Comparison of ENCODE assay signal across 22 mouse cellular contexts in genomic region chr5:24021683-24022082, GRCm38 (mm10). TPM values are rescaled to one million over a fixed set of nuclear protein-coding genes. Genes with fewer than 3 reads are reported as not detected.
A peak's percentile ranks its signal among the peaks of the same experiment; 100 is the strongest.
DNase-seq lines count a peak whose midpoint lies in the region; ATAC-seq and TF ChIP-seq lines count a peak whose summit lies in the region.
"Had no signal": no experiment of that assay in that cellular context is flagged by ENCODE, and none has a peak within 500 bp of the region (broad histone marks: within the 10 kb centered on the region; RNA-seq: fewer than 3 reads in every experiment).

No protein-coding gene starts in this region.

- TF ChIP-seq POLR2A in liver, adult 2 months (IDR thresholded peaks at IDR 0.05; ENCODE audit: extremely low read depth, insufficient read depth, low read length): no peak

- no peak overlapping the region for H3K4me3 ChIP-seq in liver, adult 2 months (ENCODE audit: insufficient read depth, low read depth, low read length)
- no peak overlapping the region for H3K4me3 ChIP-seq in liver, embryonic 12.5 days
- no peak overlapping the region for H3K4me3 ChIP-seq in C2C12 (ENCODE audit: insufficient read depth, poor library complexity, severe bottlenecking)
- H3K4me3 ChIP-seq: heart, embryonic 10.5 days; layer of hippocampus, adult 2 months; limb, embryonic 13.5 days had no signal

- no peak for TF ChIP-seq CTCF in liver, adult 2 months (IDR thresholded peaks at IDR 0.05; ENCODE audit: low read depth, low read length)
- TF ChIP-seq CTCF in C2C12 (IDR thresholded peaks at IDR 0.05; ENCODE audit: control insufficient read depth, insufficient read depth, insufficient read length): no peak

- peaks cover 7% of the 10 kb centered on the region for H3K79me3 ChIP-seq in C2C12 (ENCODE audit: low read depth)

- H3ac ChIP-seq in C2C12 (ENCODE audit: control insufficient read depth, insufficient read length, low read depth): no peak overlapping the region

- no peaks in the 10 kb centered on the region for H3K4me1 ChIP-seq in liver, adult 2 months (ENCODE audit: control insufficient read depth, insufficient read depth, low read length)
- H3K4me1 ChIP-seq in liver, embryonic 12.5 days: peaks cover 25% of the 10 kb centered on the region

- no peak overlapping the region for H3K27ac ChIP-seq in liver, adult 2 months (replicated peaks; ENCODE audit: insufficient read depth, low read depth, low read length)
- no peak overlapping the region for H3K27ac ChIP-seq in liver, embryonic 12.5 days
- H3K27ac ChIP-seq: heart, embryonic 10.5 days; hindbrain, postnatal 0 days; layer of hippocampus, adult 2 months; limb, embryonic 13.5 days; liver, embryonic 14.5 days; macrophage had no signal

- no peaks in the 10 kb centered on the region for H3K27me3 ChIP-seq in liver, adult 2 months (ENCODE audit: control insufficient read depth, insufficient read depth, low read length)
- H3K27me3 ChIP-seq in liver, embryonic 12.5 days (replicated peaks): no peaks in the 10 kb centered on the region
- H3K27me3 ChIP-seq in C2C12 (ENCODE audit: control insufficient read depth, insufficient read depth, insufficient read length): no peaks in the 10 kb centered on the region
- H3K27me3 ChIP-seq: limb, embryonic 13.5 days had no signal

- no peak overlapping the region for H3K9ac ChIP-seq in liver, adult 2 months (ENCODE audit: low read depth, low read length)
- no peak overlapping the region for H3K9ac ChIP-seq in liver, embryonic 12.5 days
- H3K9ac ChIP-seq: forebrain, postnatal 0 days; limb, embryonic 13.5 days; liver, embryonic 14.5 days; lung, embryonic 14.5 days had no signal

- no peaks in the 10 kb centered on the region for H3K36me3 ChIP-seq in liver, adult 2 months (ENCODE audit: control insufficient read depth, insufficient read depth, low read length)
- peaks cover 43% of the 10 kb centered on the region for H3K36me3 ChIP-seq in liver, embryonic 12.5 days
- no peaks in the 10 kb centered on the region for H3K36me3 ChIP-seq in C2C12 (ENCODE audit: control insufficient read depth, insufficient read depth)

- H3K4me2 ChIP-seq in liver, embryonic 12.5 days: no peak overlapping the region
- H3K4me2 ChIP-seq: limb, embryonic 13.5 days; lung, embryonic 14.5 days had no signal

- H3K9me3 ChIP-seq in liver, embryonic 12.5 days (replicated peaks): no peaks in the 10 kb centered on the region
- H3K9me3 ChIP-seq: heart, embryonic 10.5 days; limb, embryonic 13.5 days had no signal

- DNase-seq in liver, adult 2 months (ENCODE audit: extremely low read depth, low read depth, low spot score): peak; percentile 56
- DNase-seq in brain, adult 2 months (ENCODE audit: low read depth, low spot score): peak; percentile 34
- DNase-seq in skeletal muscle tissue, adult 2 months (ENCODE audit: low read depth, low spot score): peak; percentile 29
- no peak for DNase-seq in frontal cortex, postnatal 36 days (ENCODE audit: low spot score in 2 of 2)
- DNase-seq in frontal cortex, postnatal 14 days (ENCODE audit: low spot score in 2 of 2): no peak
- DNase-seq: adrenal gland, adult 8-10 months; cerebellum, adult 9-10 months; forebrain, postnatal 0 days; kidney, adult 9 months; kidney, postnatal 25 days; lung, embryonic 14.5 days; right cerebral cortex, postnatal 14 days; spleen, adult 18-20 months had no signal

- no peak for ATAC-seq in liver, embryonic 12.5 days
- ATAC-seq: forebrain, postnatal 0 days; hindbrain, postnatal 0 days; intestine, embryonic 16.5 days had no signal

- H3K79me2 ChIP-seq in liver, adult 2 months (ENCODE audit: control insufficient read depth, insufficient read depth, low read length): peaks cover 3% of the 10 kb centered on the region; the same call in 1 of the 2 replicates
- H3K79me2 ChIP-seq in C2C12 (ENCODE audit: control insufficient read depth, insufficient read depth): peaks cover 16% of the 10 kb centered on the region

- WGBS in liver, adult 2 months: 66% methylated on average over 5 of the region's 5 CpGs
- 79% methylated on average over 5 of the region's 5 CpGs for WGBS in liver, embryonic 12.5 days (ENCODE audit: insufficient replicate concordance)

TF ChIP-seq in C2C12, 6 proteins besides CTCF, POLR2A, EP300 and RAD21:
- no peak for TF ChIP-seq MYOG (IDR thresholded peaks at IDR 0.05; ENCODE audit: control insufficient read depth, extremely low read depth, insufficient read length)
- TF ChIP-seq CEBPB (IDR thresholded peaks at IDR 0.05; ENCODE audit: low read depth): peak; percentile 14
- TF ChIP-seq MYOD1 (IDR thresholded peaks at IDR 0.05; ENCODE audit: control insufficient read depth, insufficient read length, low read depth): no peak
- TF ChIP-seq MAX (IDR thresholded peaks at IDR 0.05): no peak
- TF ChIP-seq USF1 (IDR thresholded peaks at IDR 0.05; ENCODE audit: low read depth): no peak

RNA-seq across cellular contexts. Expression of gene Fam126a, which starts 8.8 kb away (rescaled TPM):
- 8.8 and 9.0 TPM in 2 replicates for total RNA-seq in liver, adult 2 months (2014; rRNA removed)
- 2.5 and 3.0 TPM in 2 replicates for polyA plus RNA-seq in liver, adult 2 months (2012; rRNA removed)
- polyA plus RNA-seq in liver, embryonic 12.5 days (2016; fragmentation: Nextera tagmentation; extraction: Ambion mirVana): 60.1 and 66.5 TPM in 2 replicates
- polyA plus RNA-seq in C2C12 (2012; fragmentation: generic; extraction: Trizol): 10.1 TPM

Comparison
In these comparisons a context has a peak if more than half of its experiments do, and no peak if none do; other contexts are left out.
1. DNase-seq: peak in liver, adult 2 months (single experiment), brain, adult 2 months (single experiment) and skeletal muscle tissue, adult 2 months (single experiment); none in frontal cortex, postnatal 36 days (0 of 2) and frontal cortex, postnatal 14 days (0 of 2).